Mouse (Mus musculus) CH12.LX (cell line): ENCODE results near the gene P3h2. TPM values are rescaled to one million over a fixed set of nuclear protein-coding genes. Genes with fewer than 3 reads are reported as not detected.

Experiments used
- DNase-seq: peaks from one replicate; pipeline ENCODE4 v3.0.0-alpha.2; 2013; ENCODE audit errors: extremely low read depth
- H3K27ac ChIP-seq: 2 replicates; pipeline ENCODE4 v1.5.1; 2012; ENCODE audit warnings: low read depth, mild to moderate bottlenecking, control low read depth, moderate library complexity; ENCODE audit not compliant: insufficient read depth
- H3K27me3 ChIP-seq: replicated peaks from 2 replicates; pipeline ENCODE3; 2012; ENCODE audit warnings: inconsistent platforms
- H3K36me3 ChIP-seq, 2 experiments: replicated peaks in 1 of 2; 2 replicates each; pipeline versions ENCODE3 to v1.6.1; 2012; ENCODE audit warnings: inconsistent platforms in 1 of 2, low read length in 1 of 2, mild to moderate bottlenecking in 1 of 2, mixed read lengths in 1 of 2, moderate library complexity in 1 of 2; ENCODE audit not compliant: control insufficient read depth in 1 of 2, insufficient read depth in 1 of 2
- H3K4me1 ChIP-seq, 2 experiments: 2 replicates each; pipeline ENCODE4 v1.6.1; 2012; ENCODE audit warnings: inconsistent platforms in 1 of 2, moderate library complexity in 1 of 2; ENCODE audit not compliant: insufficient read depth in 2 of 2, control insufficient read depth in 1 of 2
- H3K4me2 ChIP-seq: 2 replicates; pipeline ENCODE4 v1.6.1; 2012; ENCODE audit warnings: low read depth, mild to moderate bottlenecking, control low read depth; ENCODE audit not compliant: poor library complexity, insufficient read depth, severe bottlenecking
- H3K4me3 ChIP-seq, 3 experiments: fragments of 150-350 bp in 1 of 3; sonication (generic) in 1 of 3; replicated peaks in 1 of 3; 2 replicates each; pipeline versions ENCODE3 to v1.5.1; 2011 to 2012; ENCODE audit warnings: low read depth in 2 of 3, low read length in 2 of 3, mild to moderate bottlenecking in 2 of 3, moderate library complexity in 2 of 3, control low read depth in 1 of 3, improper control_type of control experiment in 1 of 3, inconsistent platforms in 1 of 3, mixed read lengths in 1 of 3; ENCODE audit not compliant: poor library complexity in 1 of 3
- H3K79me2 ChIP-seq: replicated peaks from 2 replicates; pipeline ENCODE4 v1.6.1; 2012; ENCODE audit warnings: mild to moderate bottlenecking, moderate library complexity; ENCODE audit not compliant: control insufficient read depth, poor library complexity, insufficient read depth, severe bottlenecking; ENCODE audit errors: extremely low read depth
- H3K9ac ChIP-seq: 2 replicates; pipeline ENCODE4 v1.6.1; 2012; ENCODE audit warnings: low read depth, mild to moderate bottlenecking, control low read depth, moderate library complexity; ENCODE audit not compliant: insufficient read depth
- H3K9me3 ChIP-seq: replicated peaks from 2 replicates; pipeline ENCODE3; 2012; ENCODE audit warnings: low read length, inconsistent platforms, mixed read lengths
- BHLHE40 ChIP-seq: IDR thresholded peaks from 2 replicates; pipeline ENCODE4 v1.6.1; 2011; ENCODE audit warnings: mild to moderate bottlenecking, low read depth, low read length, improper control_type of control experiment
- CHD1 ChIP-seq: IDR thresholded peaks from 2 replicates; pipeline ENCODE4 v1.6.1; 2012; ENCODE audit warnings: low read depth, low read length, improper control_type of control experiment, inconsistent platforms
- CTCF ChIP-seq, 2 experiments: IDR thresholded peaks in 1 of 2; conservative IDR thresholded peaks in 1 of 2; 2 replicates each; pipeline ENCODE4 v1.5.1; 2011 to 2012; ENCODE audit warnings: low read depth in 2 of 2, low read length in 2 of 2, improper control_type of control experiment in 1 of 2, inconsistent platforms in 1 of 2, mild to moderate bottlenecking in 1 of 2, moderate library complexity in 1 of 2
- E2F4 ChIP-seq: IDR thresholded peaks from 2 replicates; pipeline ENCODE4 v1.6.1; 2011; ENCODE audit warnings: low read depth, low read length, improper control_type of control experiment; ENCODE audit not compliant: insufficient replicate concordance
- EP300 ChIP-seq: IDR thresholded peaks from 2 replicates; pipeline ENCODE4 v1.6.1; 2011; ENCODE audit warnings: low read length, improper control_type of control experiment
- ETS1 ChIP-seq: conservative IDR thresholded peaks from 2 replicates; pipeline ENCODE4 v1.6.1; 2012; ENCODE audit warnings: low read depth, mild to moderate bottlenecking, inconsistent platforms, low read length, improper control_type of control experiment, moderate library complexity
- GABPA ChIP-seq: IDR thresholded peaks from 2 replicates; pipeline ENCODE4 v1.6.1; 2012; ENCODE audit warnings: low read depth, low read length, improper control_type of control experiment, inconsistent platforms; ENCODE audit not compliant: insufficient replicate concordance
- IRF4 ChIP-seq: IDR thresholded peaks from 2 replicates; pipeline ENCODE4 v1.6.1; 2014; ENCODE audit warnings: low read depth, mild to moderate bottlenecking, inconsistent platforms, low read length, improper control_type of control experiment
- JUN ChIP-seq: IDR thresholded peaks from 2 replicates; pipeline ENCODE4 v1.6.1; 2011; ENCODE audit warnings: low read depth, mild to moderate bottlenecking, low read length, improper control_type of control experiment, moderate library complexity; ENCODE audit not compliant: insufficient read depth
- JUND ChIP-seq: conservative IDR thresholded peaks from 2 replicates; pipeline ENCODE4 v1.6.1; 2011; ENCODE audit warnings: low read depth, low read length, improper control_type of control experiment
- KAT2A ChIP-seq: IDR thresholded peaks from 2 replicates; pipeline ENCODE4 v1.6.1; 2012; ENCODE audit warnings: low read length, improper control_type of control experiment, inconsistent platforms; ENCODE audit not compliant: insufficient replicate concordance
- MAFK ChIP-seq: IDR thresholded peaks from 2 replicates; pipeline ENCODE4 v1.6.1; 2011; ENCODE audit warnings: low read length, improper control_type of control experiment; ENCODE audit not compliant: insufficient replicate concordance
- MEF2A ChIP-seq: IDR thresholded peaks from 2 replicates; pipeline ENCODE4 v1.6.1; 2014; ENCODE audit warnings: low read depth, mild to moderate bottlenecking, inconsistent platforms, low read length, improper control_type of control experiment, borderline replicate concordance
- MYC ChIP-seq: IDR thresholded peaks from 2 replicates; pipeline ENCODE4 v1.6.1; 2011; ENCODE audit warnings: low read depth, mild to moderate bottlenecking, improper control_type of control experiment, low read length
- NELFE ChIP-seq: IDR thresholded peaks from 2 replicates; pipeline ENCODE4 v1.6.1; 2011; ENCODE audit warnings: low read depth, low read length, improper control_type of control experiment
- PAX5 ChIP-seq: IDR thresholded peaks from 2 replicates; pipeline ENCODE4 v1.6.1; 2012; ENCODE audit warnings: low read length, inconsistent platforms, mixed read lengths
- POLR2AphosphoS2 ChIP-seq: IDR thresholded peaks from 2 replicates; pipeline ENCODE4 v1.6.1; 2011; ENCODE audit warnings: low read depth, low read length, improper control_type of control experiment
- RAD21 ChIP-seq: IDR thresholded peaks from 2 replicates; pipeline ENCODE4 v1.6.1; 2011; ENCODE audit warnings: low read depth, mild to moderate bottlenecking, low read length, improper control_type of control experiment, moderate library complexity
- RCOR1 ChIP-seq: conservative IDR thresholded peaks from 2 replicates; pipeline ENCODE4 v1.6.1; 2012; ENCODE audit warnings: low read depth, mild to moderate bottlenecking, inconsistent platforms, low read length, improper control_type of control experiment
- SIN3A ChIP-seq: IDR thresholded peaks from 2 replicates; pipeline ENCODE4 v1.6.1; 2012; ENCODE audit warnings: low read length, improper control_type of control experiment, inconsistent platforms
- SMC3 ChIP-seq: IDR thresholded peaks from 2 replicates; pipeline ENCODE4 v1.6.1; 2011; ENCODE audit warnings: low read depth, low read length, improper control_type of control experiment
- TBP ChIP-seq: conservative IDR thresholded peaks from 2 replicates; pipeline ENCODE4 v1.6.1; 2011; ENCODE audit warnings: low read depth, low read length, improper control_type of control experiment
- TCF12 ChIP-seq: IDR thresholded peaks from 2 replicates; pipeline ENCODE4 v1.6.1; 2014; ENCODE audit warnings: low read depth, mild to moderate bottlenecking, inconsistent platforms, low read length, improper control_type of control experiment
- UBTF ChIP-seq: IDR thresholded peaks from 2 replicates; pipeline ENCODE4 v1.6.1; 2012; ENCODE audit warnings: low read depth, mild to moderate bottlenecking, inconsistent platforms, low read length, improper control_type of control experiment, moderate library complexity
- USF1 ChIP-seq: IDR thresholded peaks from 2 replicates; pipeline ENCODE4 v1.6.1; 2014; ENCODE audit warnings: low read depth, mild to moderate bottlenecking, inconsistent platforms, low read length, improper control_type of control experiment
- USF2 ChIP-seq: conservative IDR thresholded peaks from 2 replicates; pipeline ENCODE4 v1.6.1; 2011; ENCODE audit warnings: low read depth, low read length, improper control_type of control experiment
- ZMIZ1 ChIP-seq: IDR thresholded peaks from 2 replicates; pipeline ENCODE4 v1.6.1; 2012; ENCODE audit warnings: low read depth, mild to moderate bottlenecking, inconsistent platforms, low read length, improper control_type of control experiment
- ZNF384 ChIP-seq: IDR thresholded peaks from 2 replicates; pipeline ENCODE4 v1.6.1; 2012; ENCODE audit warnings: low read depth, low read length, improper control_type of control experiment, inconsistent platforms
- dilution Hi-C: fragments of 300-500 bp; cut with MboI; formaldehyde crosslinking; loops from 2 replicates; pipeline ENCODE4 v1.14.3; 2020; ENCODE audit warnings: low sequenced_read_pairs; ENCODE audit not compliant: extremely low pct_unique_long_range_greater_than_20kb, extremely low pct_ligation_motif_present
- in situ Hi-C: fragments of 300-500 bp; cut with MboI; formaldehyde crosslinking; loops from 3 replicates; pipeline ENCODE4 v1.14.3; 2019; ENCODE audit warnings: low sequenced_read_pairs, low pct_ligation_motif_present, low pct_unique_long_range_greater_than_20kb, mixed read lengths
- polyA plus RNA-seq: library from polyadenylated mRNA; unstranded; fragments of >175 nt; gene quantifications from 2 replicates; pipeline ENCODE4 v1.2.1, GENCODE M21; 2012; ENCODE audit warnings: low read depth; ENCODE audit not compliant: insufficient read length
- total RNA-seq, 2 experiments: library from RNA; depleted of rRNA; stranded (reverse); fragments of 300-350 nt in 1 of 2; fragments of >200 nt in 1 of 2; gene quantifications; 2 replicates each; pipeline ENCODE4 v1.2.3; 2012 to 2014

The P3h2 gene
- total and polyA plus RNA-seq, 3 experiments = 0.08 to 0.73 (median 0.27) TPM

DNA sequence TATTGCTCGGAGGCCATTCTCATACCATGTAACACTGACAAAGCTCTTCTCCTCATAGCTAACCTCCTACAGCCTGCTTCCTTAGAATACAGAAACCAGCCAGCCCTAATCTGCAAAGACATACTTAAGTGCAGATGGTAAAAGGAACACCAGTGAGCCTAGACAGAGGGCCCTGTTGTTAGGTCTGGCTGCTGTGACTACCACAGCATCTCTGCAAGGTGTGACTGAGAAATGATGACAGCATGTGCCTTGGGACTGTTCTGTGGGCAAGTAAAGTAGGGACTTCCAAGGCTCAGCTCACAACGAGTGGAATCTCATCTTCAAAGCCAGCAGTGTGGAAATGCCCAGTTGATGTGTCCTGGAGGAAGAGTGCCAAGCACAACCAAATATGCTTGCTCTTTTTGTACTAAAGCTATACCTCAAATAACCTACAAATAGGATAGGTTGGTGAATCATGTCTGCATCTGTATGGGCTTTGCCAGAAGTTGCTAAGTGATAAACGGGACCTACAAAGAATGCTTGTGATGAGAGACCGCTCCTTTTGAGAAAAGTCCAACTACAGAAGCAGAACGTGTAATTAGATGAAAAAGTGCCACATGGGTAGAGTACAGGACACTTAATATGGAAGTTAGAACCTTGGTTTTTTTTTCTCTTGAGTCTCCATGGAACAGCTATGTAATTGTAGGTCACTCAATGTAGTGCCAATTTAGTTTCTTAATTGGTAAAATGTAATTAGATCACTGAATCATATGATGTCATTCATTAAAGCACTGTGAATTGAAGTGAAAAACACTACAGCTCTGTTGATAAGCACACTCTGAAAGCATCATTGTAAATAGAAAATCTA, 45.1 kb downstream of the P3h2 start:
- Histone ChIP-seq H3K4me2 (no peak overlapping the region), H3K4me1 (no peaks in the 10 kb centered on the region), H3K27me3 (no peaks in the 10 kb centered on the region), H3K27ac (no peak overlapping the region), H3K9me3 (no peaks in the 10 kb centered on the region), H3K4me3 (no peak overlapping the region), H3K36me3 (no peaks in the 10 kb centered on the region), H3K79me2 (no peaks in the 10 kb centered on the region), H3K9ac (no peak overlapping the region)
- no peak for TF ChIP-seq JUN
- TF ChIP-seq MEF2A = no peak
- TF ChIP-seq IRF4 = no peak
- no peak for TF ChIP-seq RAD21
- no peak for TF ChIP-seq CTCF (conservative IDR thresholded peaks at IDR 0.05 in 1 of 2, IDR thresholded peaks at IDR 0.05 in 1 of 2; ENCODE audit: low read depth in 2 of 2, low read length in 2 of 2)
- no peak for TF ChIP-seq GABPA
- no peak for TF ChIP-seq TCF12
- no peak for TF ChIP-seq MAFK
- TF ChIP-seq KAT2A = no peak
- no peak for TF ChIP-seq PAX5
- no peak for TF ChIP-seq JUND
- no peak for TF ChIP-seq E2F4
- no peak for TF ChIP-seq ZMIZ1
- no peak for TF ChIP-seq TBP
- TF ChIP-seq MYC = no peak
- no peak for TF ChIP-seq POLR2AphosphoS2
- no peak for TF ChIP-seq NELFE
- TF ChIP-seq ZNF384 = no peak
- in situ Hi-C loops = no loop called here
- dilution Hi-C loops = no loop called here
- no peak for DNase-seq

- TF ChIP-seq BHLHE40 = no peak
- TF ChIP-seq USF2 = no peak
- TF ChIP-seq PAX5 = no peak
- TF ChIP-seq SIN3A = no peak
- no peak for TF ChIP-seq E2F4
- no peak for TF ChIP-seq NELFE
- no peak for TF ChIP-seq SMC3
- no peak for TF ChIP-seq KAT2A
- no peak for TF ChIP-seq UBTF
- no peak for TF ChIP-seq POLR2AphosphoS2
- TF ChIP-seq USF1 = no peak
- TF ChIP-seq ZNF384 = no peak
- TF ChIP-seq ETS1 = no peak
- TF ChIP-seq EP300 = no peak
- no peak for TF ChIP-seq CHD1
- no peak for TF ChIP-seq RAD21
- no peak for TF ChIP-seq RCOR1
- Histone ChIP-seq H3K4me2 (no peak overlapping the region), H3K4me1 (no peaks in the 10 kb centered on the region), H3K27ac (no peak overlapping the region), H3K9ac (no peak overlapping the region), H3K36me3 (no peaks in the 10 kb centered on the region), H3K9me3 (no peaks in the 10 kb centered on the region), H3K27me3 (no peaks in the 10 kb centered on the region), H3K4me3 (no peak overlapping the region), H3K79me2 (no peaks in the 10 kb centered on the region)
- no peak for DNase-seq
- in situ Hi-C loops (no loop called here), dilution Hi-C loops (no loop called here)
Observed at GRCm38 (mm10) chr16:26053631-26054030, 52.0 kb downstream of the P3h2 start.
